Mouse (Mus musculus) testis, adult 2 months (tissue): ENCODE results near the gene Zdhhc11.

ENCODE experiments used
- CTCF ChIP-seq: fragments of 200-500 bp; IDR thresholded peaks from 2 replicates; pipeline ENCODE4 v1.5.1; 2012; ENCODE audit warnings: low read depth, mild to moderate bottlenecking, inconsistent platforms, low read length, moderate library complexity; ENCODE audit not compliant: control insufficient read depth, insufficient read depth, insufficient replicate concordance
- POLR2A ChIP-seq: fragments of 200-500 bp; IDR thresholded peaks from 2 replicates; pipeline ENCODE4 v1.6.1; 2012; ENCODE audit warnings: low read depth, mild to moderate bottlenecking, inconsistent platforms, low read length, moderate library complexity; ENCODE audit not compliant: control insufficient read depth

GRCm38 (mm10) chr13:74034756-74035155 is 71.1 kb downstream of the Zdhhc11 start:
- TF ChIP-seq CTCF (no peak), POLR2A (no peak)
